Mouse (Mus musculus) embryonic fibroblast, embryonic 13.5 days (primary cell): ENCODE measurements around the gene Gm10721.
"Not testable (repeated sequence)": the region's sequence is repeated elsewhere in the genome, so short reads cannot be mapped to it uniquely, and the experiment has no call there.

Experiments used
- CTCF ChIP-seq: IDR thresholded peaks from 2 replicates; pipeline ENCODE4 v1.5.1; 2011; ENCODE audit warnings: mild to moderate bottlenecking, control low read depth, low read length, moderate library complexity, borderline replicate concordance; ENCODE audit not compliant: insufficient read depth
- POLR2A ChIP-seq: IDR thresholded peaks from 2 replicates; pipeline ENCODE4 v1.6.1; 2011; ENCODE audit warnings: low read depth, mild to moderate bottlenecking, control low read depth, low read length, moderate library complexity

- TF ChIP-seq POLR2A, CTCF: not testable (repeated sequence)
Observed at GRCm38 (mm10) chr9:3012054-3012621, 802 bp upstream of the Gm10721 start.
